ENCODE assay signal across 9 mouse cellular contexts in genomic region chr3:97309748-97310536, GRCm38 (mm10). TPM values are rescaled to one million over a fixed set of nuclear protein-coding genes. Genes with fewer than 3 reads are reported as not detected.
DNase-seq lines count a peak whose midpoint lies in the region; ATAC-seq lines count a peak whose summit lies in the region.
"Had no signal": no experiment of that assay in that cellular context is flagged by ENCODE, and none has a peak within 500 bp of the region (broad histone marks: within the 10 kb centered on the region; RNA-seq: fewer than 3 reads in every experiment).

No protein-coding gene starts in this region.

- peak overlapping the region; percentile 33 for H3K4me3 ChIP-seq in heart, embryonic 13.5 days
- peak overlapping the region; percentile 44 for H3K4me3 ChIP-seq in embryonic facial prominence, embryonic 10.5 days
- peak overlapping the region; percentile 19 for H3K4me3 ChIP-seq in hindbrain, embryonic 15.5 days
- peak overlapping the region; percentile 35 for H3K4me3 ChIP-seq in midbrain, embryonic 10.5 days

- H3K4me1 ChIP-seq in heart, embryonic 13.5 days, result peaks cover 24% of the 10 kb centered on the region
- peaks cover 47% of the 10 kb centered on the region for H3K4me1 ChIP-seq in embryonic facial prominence, embryonic 10.5 days
- peaks cover 36% of the 10 kb centered on the region for H3K4me1 ChIP-seq in hindbrain, embryonic 15.5 days (replicated peaks)
- H3K4me1 ChIP-seq in midbrain, embryonic 10.5 days, result peaks cover 56% of the 10 kb centered on the region

- H3K4me2 ChIP-seq in heart, embryonic 13.5 days, result peak overlapping the region; percentile 66
- peak overlapping the region; percentile 49 for H3K4me2 ChIP-seq in hindbrain, embryonic 15.5 days

- H3K36me3 ChIP-seq in heart, embryonic 13.5 days, result no peaks in the 10 kb centered on the region
- no peaks in the 10 kb centered on the region for H3K36me3 ChIP-seq in embryonic facial prominence, embryonic 10.5 days (replicated peaks)
- H3K36me3 ChIP-seq in hindbrain, embryonic 15.5 days, result no peaks in the 10 kb centered on the region
- H3K36me3 ChIP-seq in midbrain, embryonic 10.5 days, result peaks cover 3% of the 10 kb centered on the region; the same call in 1 of the 2 replicates

- H3K9ac ChIP-seq in heart, embryonic 13.5 days, result peak overlapping the region; percentile 71
- H3K9ac ChIP-seq in hindbrain, embryonic 15.5 days, result peak overlapping the region; percentile 8; the same call in 1 of the 2 replicates

- DNase-seq in heart, adult 8-10 months (ENCODE audit: low spot score), result no peak
- no peak for DNase-seq in embryonic facial prominence, embryonic 10.5 days (ENCODE audit: low spot score)
- DNase-seq in midbrain, embryonic 10.5 days (ENCODE audit: low spot score), result no peak
- no peak for DNase-seq in thymus, postnatal 10 days (ENCODE audit: low spot score in 2 of 2)
- no peak for DNase-seq in spleen, postnatal 10 days (ENCODE audit: low spot score in 2 of 2)
- DNase-seq in urinary bladder, postnatal 4 days (ENCODE audit: low spot score in 2 of 2), result no peak
- DNase-seq: adrenal gland, postnatal 25 days had no signal

- no peak for ATAC-seq in heart, embryonic 13.5 days (ENCODE audit: extremely low read depth, insufficient number of reproducible peaks, low FRiP score, low TSS enrichment)
- no peak for ATAC-seq in hindbrain, embryonic 15.5 days (ENCODE audit: low FRiP score, low read depth)

- no peaks in the 10 kb centered on the region for H3K9me3 ChIP-seq in heart, embryonic 13.5 days
- H3K9me3 ChIP-seq in embryonic facial prominence, embryonic 10.5 days, result peaks cover 8% of the 10 kb centered on the region; the same call in 1 of the 2 replicates
- H3K9me3 ChIP-seq in hindbrain, embryonic 15.5 days, result no peaks in the 10 kb centered on the region
- peaks cover 10% of the 10 kb centered on the region for H3K9me3 ChIP-seq in midbrain, embryonic 10.5 days (replicated peaks)

- WGBS in heart, embryonic 13.5 days, result 2% methylated on average over 15 of the region's 16 CpGs
- WGBS in embryonic facial prominence, embryonic 10.5 days, result 5% methylated on average over 15 of the region's 16 CpGs
- 11% methylated on average over 15 of the region's 16 CpGs for WGBS in hindbrain, embryonic 15.5 days
- WGBS in midbrain, embryonic 10.5 days, result 8% methylated on average over 16 of the region's 16 CpGs

- no peak overlapping the region for H3K27ac ChIP-seq in heart, embryonic 13.5 days (replicated peaks)
- peak overlapping the region; percentile 48; the same call in 1 of the 2 replicates for H3K27ac ChIP-seq in embryonic facial prominence, embryonic 10.5 days (replicated peaks)
- no peak overlapping the region for H3K27ac ChIP-seq in hindbrain, embryonic 15.5 days (replicated peaks)
- H3K27ac ChIP-seq in midbrain, embryonic 10.5 days (replicated peaks), result 0 out of 2 replicates have a peak overlapping the region, but pooled peaks have one; percentile 28

- H3K27me3 ChIP-seq in heart, embryonic 13.5 days (replicated peaks), result peaks cover 10% of the 10 kb centered on the region; the same call in 1 of the 2 replicates
- peaks cover 24% of the 10 kb centered on the region for H3K27me3 ChIP-seq in embryonic facial prominence, embryonic 10.5 days (replicated peaks; ENCODE audit: low read depth, poor library complexity, severe bottlenecking)
- H3K27me3 ChIP-seq in hindbrain, embryonic 15.5 days, result no peaks in the 10 kb centered on the region
- H3K27me3 ChIP-seq in midbrain, embryonic 10.5 days (ENCODE audit: low read depth, poor library complexity, severe bottlenecking), result peaks cover 25% of the 10 kb centered on the region

RNA-seq across cellular contexts. Expression of gene Bcl9, which starts 12.2 kb away (rescaled TPM):
- polyA plus RNA-seq in heart, embryonic 13.5 days (2015; fragmentation: Nextera tagmentation; extraction: Ambion mirVana), result 37.7 and 39.9 TPM in 2 replicates
- total RNA-seq in heart, adult 8-10 months (2022), result 10 to 100 TPM; 16.8 to 26.1 (median 24.4) TPM
- polyA plus RNA-seq in embryonic facial prominence, embryonic 10.5 days (2016; fragmentation: Nextera tagmentation; extraction: Ambion mirVana), result 60.9 and 73.5 TPM in 2 replicates
- polyA plus RNA-seq in hindbrain, embryonic 15.5 days (2015; fragmentation: Nextera tagmentation; extraction: Ambion mirVana), result 72.6 and 82.7 TPM in 2 replicates
- 47.2 and 56.2 TPM in 2 replicates for polyA plus RNA-seq in midbrain, embryonic 10.5 days (2016; fragmentation: Nextera tagmentation; extraction: Ambion mirVana)

Comparison
In these comparisons a context has a peak if more than half of its experiments do, and no peak if none do; other contexts are left out.
1. H3K27ac ChIP-seq: peak in embryonic facial prominence, embryonic 10.5 days (single experiment) and midbrain, embryonic 10.5 days (single experiment); none in heart, embryonic 13.5 days (single experiment) and hindbrain, embryonic 15.5 days (single experiment).
2. Peak in every context shown above with its lines, with median percentiles within 50 percentile points of each other: H3K4me3 ChIP-seq.